Mouse (Mus musculus) olfactory bulb, adult 2 months (tissue): ENCODE measurements around the gene Tfam.

ENCODE experiments used
- CTCF ChIP-seq: fragments of 200-500 bp; IDR thresholded peaks from 2 replicates; pipeline ENCODE4 v1.5.1; 2012; ENCODE audit warnings: low read depth, mild to moderate bottlenecking, low read length, moderate library complexity; ENCODE audit not compliant: insufficient read depth
- POLR2A ChIP-seq: fragments of 200-500 bp; IDR thresholded peaks from 2 replicates; pipeline ENCODE4 v1.6.1; 2012; ENCODE audit warnings: mild to moderate bottlenecking, low read depth, low read length, moderate library complexity; ENCODE audit not compliant: insufficient read depth

GRCm38 (mm10) chr10:71193319-71193718 lies 44.8 kb downstream of the Tfam start:
- no peak for TF ChIP-seq CTCF
- no peak for TF ChIP-seq POLR2A
